Mouse (Mus musculus) CH12F3 (cell line): ENCODE measurements around the gene Cenpe.

Experiments
- in situ Hi-C: fragments of 300-500 bp; cut with MboI; formaldehyde crosslinking; loops from 2 replicates; pipeline ENCODE4 v1.14.3; 2020; ENCODE audit warnings: low sequenced_read_pairs

Cenpe gene

DNA sequence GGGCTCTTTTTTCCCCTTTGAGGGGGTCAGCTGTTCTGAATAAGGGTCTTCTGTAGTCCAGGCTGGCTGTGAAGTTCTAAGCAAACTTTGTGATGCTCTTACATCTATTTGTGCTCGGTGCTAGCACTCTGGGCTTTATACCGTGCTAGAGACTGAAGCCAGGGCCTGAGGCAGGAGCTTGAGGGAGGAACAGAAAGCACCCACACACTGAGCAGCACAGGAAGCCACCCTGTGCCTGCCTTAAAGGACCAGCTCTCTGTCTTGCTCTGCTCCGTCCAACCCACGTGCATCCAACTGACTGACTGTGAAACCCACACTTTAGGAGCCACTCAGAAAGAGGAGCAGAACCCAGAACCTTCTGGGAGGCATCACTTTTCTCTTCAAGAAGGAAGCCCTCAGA lies 67.8 kb downstream of the Cenpe start:
- in situ Hi-C loops, result loop anchor here (25.0 kb wide), 1 partner anchor 232 kb away; no protein-coding TSS in a partner anchor

- in situ Hi-C loops, result loop anchor here (25.0 kb wide), 1 partner anchor 231 kb away; no protein-coding TSS in a partner anchor
Observed at GRCm38 (mm10) chr3:135280669-135281415, 68.5 kb downstream of the Cenpe start, which contains the start of gene Bdh2. TSS of gene Bdh2 (plus strand) at chr3:135281221.

- in situ Hi-C loops, result loop anchor here (25.0 kb wide), 1 partner anchor 231 kb away; no protein-coding TSS in a partner anchor
Observed at GRCm38 (mm10) chr3:135281701-135282100, 69.4 kb downstream of the Cenpe start.

DNA sequence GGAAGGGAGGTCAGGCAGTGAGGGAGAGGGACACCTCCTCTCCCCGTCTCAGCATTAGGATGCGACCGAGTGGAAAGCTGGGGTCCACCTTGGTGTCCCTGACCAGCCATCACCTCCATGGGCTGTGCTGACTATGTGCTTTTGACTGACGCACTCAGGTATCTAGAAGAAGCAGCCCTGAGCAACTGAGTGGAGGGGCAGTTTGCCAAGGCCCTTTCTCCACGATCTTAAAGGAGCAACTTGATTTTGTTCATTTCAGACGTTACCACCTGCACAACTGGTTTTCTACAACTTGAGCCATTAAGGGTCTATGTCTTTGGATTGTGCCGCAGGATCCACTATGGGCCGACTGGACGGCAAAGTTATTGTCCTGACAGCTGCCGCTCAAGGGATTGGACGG lies 72.9 kb downstream of the Cenpe start:
- in situ Hi-C loops, result loop anchor here (25.0 kb wide), 1 partner anchor 227 kb away; no protein-coding TSS in a partner anchor

GRCm38 (mm10) chr3:135285807-135286206 lies 73.5 kb downstream of the Cenpe start:
- in situ Hi-C loops, result loop anchor here (25.0 kb wide), 1 partner anchor 226 kb away; no protein-coding TSS in a partner anchor

DNA sequence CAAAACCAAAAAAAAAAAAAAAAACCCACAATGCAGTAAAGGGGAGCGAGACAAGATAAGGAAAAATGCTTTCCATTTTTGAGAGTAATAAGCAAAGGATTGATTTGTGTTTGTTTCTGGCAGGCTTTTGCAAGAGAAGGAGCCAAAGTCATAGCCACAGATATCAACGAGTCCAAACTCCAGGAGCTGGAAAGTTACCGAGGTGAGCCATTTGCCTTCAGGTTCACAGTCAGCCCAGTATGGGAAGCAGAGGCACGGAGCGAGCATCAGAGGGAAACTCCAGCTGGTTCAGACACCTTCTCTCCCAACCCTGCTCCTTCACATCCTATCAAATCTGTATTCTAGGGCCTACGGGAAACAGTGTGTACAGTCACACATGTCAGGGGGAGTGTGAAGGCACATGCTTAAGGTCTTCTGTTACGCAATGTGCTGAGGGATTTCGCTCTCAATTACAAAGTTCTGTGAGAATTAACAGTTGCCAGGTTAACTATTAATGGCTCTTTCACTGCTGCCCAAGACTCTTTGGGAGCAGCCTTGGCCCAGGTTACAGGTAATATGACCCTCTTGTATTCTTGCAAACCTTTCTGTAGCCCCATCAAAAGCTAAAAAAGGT lies 75.9 kb downstream of the Cenpe start:
- in situ Hi-C loops, result loop anchor here (25.0 kb wide), 1 partner anchor 224 kb away; no protein-coding TSS in a partner anchor

DNA sequence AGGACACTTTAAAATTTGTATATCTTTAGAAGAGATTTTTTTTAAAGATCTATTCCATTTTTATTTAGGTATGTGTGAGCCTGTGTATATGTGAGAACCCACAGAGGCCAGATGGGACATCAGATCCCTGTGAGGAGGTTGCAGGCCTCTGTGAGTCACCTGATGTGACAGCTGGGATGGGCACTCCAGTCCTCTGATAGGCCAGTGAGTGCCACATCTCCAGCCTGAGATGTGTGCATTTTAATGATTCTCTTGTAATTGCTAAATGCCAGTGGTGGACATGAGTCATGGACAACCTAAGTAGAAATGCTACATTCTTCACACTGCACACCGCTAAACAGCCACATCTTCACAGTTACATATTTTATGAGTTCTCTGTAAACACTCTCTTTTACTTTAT lies 76.8 kb downstream of the Cenpe start:
- in situ Hi-C loops, result loop anchor here (25.0 kb wide), 1 partner anchor 223 kb away; no protein-coding TSS in a partner anchor

- in situ Hi-C loops, result loop anchor here (5.0 to 25.0 kb wide), 2 partner anchors 222 to 437 kb away; no protein-coding TSS in a partner anchor
Observed at GRCm38 (mm10) chr3:135290249-135290894, 78.0 kb downstream of the Cenpe start.

GRCm38 (mm10) chr3:135293703-135294102 lies 81.4 kb downstream of the Cenpe start:
- in situ Hi-C loops, result loop anchor here (5.0 to 25.0 kb wide), 2 partner anchors 219 to 434 kb away; no protein-coding TSS in a partner anchor

DNA sequence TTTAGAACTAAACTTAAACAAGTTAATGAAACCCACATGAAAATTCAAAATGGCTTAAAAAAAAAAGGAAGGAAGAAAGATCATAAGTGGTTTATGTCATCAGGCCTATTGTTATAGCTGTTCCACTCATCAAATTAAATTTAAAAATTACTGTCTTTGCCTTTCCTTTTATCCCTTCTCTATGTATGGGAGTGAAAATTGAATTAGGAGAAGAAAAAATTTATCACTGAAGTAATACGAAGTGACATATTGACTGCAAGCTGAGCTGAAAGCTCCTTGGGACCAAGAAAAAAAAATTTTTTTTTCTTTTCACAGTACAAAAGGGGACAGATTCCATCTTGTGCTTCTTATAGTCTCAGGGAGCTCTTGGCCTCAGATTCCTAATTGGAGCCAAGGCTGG lies 83.2 kb downstream of the Cenpe start:
- in situ Hi-C loops, result loop anchor here (25.0 kb wide), 1 partner anchor 217 kb away; no protein-coding TSS in a partner anchor

- in situ Hi-C loops, result loop anchor here (25.0 kb wide), 1 partner anchor 214 kb away; no protein-coding TSS in a partner anchor
Observed at GRCm38 (mm10) chr3:135298560-135298959, 86.2 kb downstream of the Cenpe start.

DNA sequence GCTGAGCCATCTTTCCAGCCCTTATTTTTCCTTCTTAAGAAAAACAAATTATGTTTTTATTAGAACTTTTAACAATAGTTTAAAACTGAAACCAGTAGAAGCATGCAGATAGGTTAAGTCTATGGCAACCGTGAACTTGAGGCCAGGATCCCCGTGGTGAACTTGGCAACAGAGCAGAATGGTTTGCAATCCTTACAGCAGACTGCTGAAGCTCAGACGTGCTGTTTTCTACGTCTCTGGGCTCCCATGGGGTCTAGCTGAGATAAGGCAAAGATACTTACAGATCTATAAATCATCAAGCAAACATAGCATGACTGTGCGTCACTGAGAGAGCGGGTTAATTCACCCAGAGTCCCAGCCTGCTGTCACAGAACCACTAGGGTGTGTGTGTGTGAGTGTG lies 87.7 kb downstream of the Cenpe start:
- in situ Hi-C loops, result no loop called here

GRCm38 (mm10) chr3:135304060-135304459 lies 91.7 kb downstream of the Cenpe start:
- in situ Hi-C loops, result no loop called here

DNA sequence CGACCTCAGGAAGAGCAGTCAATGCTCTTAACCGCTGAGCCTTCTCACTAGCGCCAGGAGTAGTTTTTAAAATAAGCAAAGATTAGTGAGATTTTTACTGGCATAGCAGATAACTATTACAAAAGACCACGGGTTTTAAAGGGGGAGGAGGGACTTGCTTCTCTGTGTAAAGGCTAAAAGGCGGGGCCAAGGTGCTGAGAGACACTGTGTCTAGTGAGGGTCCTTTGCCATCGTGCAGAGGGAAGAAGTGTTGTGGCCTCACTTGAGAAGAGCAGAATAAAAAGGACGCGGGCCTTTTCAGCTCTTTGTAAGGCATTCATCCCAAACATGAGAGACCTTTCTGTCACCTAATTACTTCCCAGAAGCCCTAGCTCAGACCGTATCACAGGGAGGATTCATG lies 92.2 kb downstream of the Cenpe start:
- in situ Hi-C loops, result no loop called here

- in situ Hi-C loops, result no loop called here
Observed at GRCm38 (mm10) chr3:135307411-135308259, 95.3 kb downstream of the Cenpe start, which contains the start of gene Slc9b2. TSS of gene Slc9b2 (plus strand) at chr3:135307700.

DNA sequence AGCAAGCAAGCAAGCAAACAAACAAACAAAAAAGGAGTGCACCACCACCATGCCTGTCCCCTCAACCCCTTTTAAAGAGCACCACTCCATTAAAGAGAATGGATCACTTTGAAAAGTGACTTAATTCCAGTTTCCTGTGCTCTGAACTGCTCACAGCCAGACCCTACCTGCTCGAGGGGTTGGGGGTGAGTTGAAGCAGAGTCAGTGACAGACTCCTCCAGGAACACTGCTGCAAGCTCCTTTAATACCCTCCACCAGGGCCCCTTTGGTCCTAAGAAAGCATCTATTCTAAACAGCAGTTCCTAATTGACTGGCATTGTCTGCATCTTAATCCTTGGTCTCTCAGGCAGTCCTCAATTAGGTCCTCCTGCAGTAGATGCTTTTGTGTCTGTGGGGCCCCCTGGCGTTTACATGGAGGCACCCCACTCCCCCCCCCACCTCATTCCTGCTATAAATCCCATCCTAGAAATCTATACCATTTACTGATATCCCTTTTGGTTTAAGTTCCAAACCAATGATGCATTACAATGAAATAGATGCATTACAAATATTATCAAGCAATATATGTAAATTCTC lies 100.7 kb downstream of the Cenpe start:
- in situ Hi-C loops, result no loop called here

GRCm38 (mm10) chr3:135313727-135314126 lies 101.4 kb downstream of the Cenpe start:
- in situ Hi-C loops, result no loop called here

DNA sequence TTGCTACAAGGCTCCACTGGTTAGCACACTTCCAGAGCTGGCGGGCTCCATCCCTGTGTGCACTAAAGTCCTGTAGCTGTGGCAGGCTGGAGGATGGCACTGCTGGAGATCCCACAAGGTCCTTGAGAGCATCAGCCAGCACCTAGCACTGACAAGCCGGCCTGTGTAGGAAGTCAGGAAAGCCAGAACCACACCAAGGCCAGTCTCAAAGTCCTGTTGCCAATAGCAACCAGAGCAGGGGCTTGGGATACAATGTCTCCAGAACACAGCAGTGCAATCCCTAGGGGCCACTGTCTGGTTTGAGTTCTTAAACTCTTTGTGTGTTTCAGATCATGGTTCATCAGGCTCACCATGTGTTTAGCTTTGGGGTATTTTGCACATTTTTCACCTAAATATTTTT lies 102.5 kb downstream of the Cenpe start:
- in situ Hi-C loops, result no loop called here

DNA sequence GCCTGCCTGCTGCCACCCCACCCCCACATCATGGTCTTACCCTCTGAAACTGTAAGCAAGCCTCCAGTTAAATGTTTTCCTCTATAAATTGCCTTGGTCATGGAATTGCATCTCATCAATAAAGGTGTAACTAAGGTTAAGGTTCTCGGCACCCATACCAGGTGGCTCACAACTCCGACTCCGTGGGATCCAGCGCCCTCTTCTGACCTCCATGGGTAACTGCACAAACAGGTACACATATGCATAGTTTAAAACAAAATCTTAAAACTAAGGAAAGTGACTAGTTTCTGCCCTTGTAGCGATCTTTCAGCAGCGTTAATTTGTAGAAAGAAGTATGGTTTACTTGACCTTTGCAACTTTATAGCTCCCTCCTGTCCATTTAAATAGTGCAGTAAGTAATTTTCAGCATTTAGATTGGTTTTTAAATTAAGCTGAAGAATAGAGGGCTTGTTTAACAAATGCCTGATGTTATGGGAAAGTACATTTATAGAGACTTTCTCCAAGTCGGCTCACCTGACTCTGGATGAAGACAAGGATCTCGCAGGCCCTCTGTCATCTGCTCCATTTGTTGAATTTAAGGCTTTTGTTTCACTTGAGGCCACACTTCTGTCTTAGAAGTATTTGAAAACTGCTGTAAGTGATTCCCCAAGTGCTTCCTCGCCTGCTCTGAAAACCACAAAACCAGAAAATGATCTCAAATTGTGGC lies 103.5 kb downstream of the Cenpe start:
- in situ Hi-C loops, result no loop called here
